Comparison of ENCODE assay signal across 22 mouse cellular contexts in genomic region chr12:100194181-100194580, GRCm38 (mm10). TPM values are rescaled to one million over a fixed set of nuclear protein-coding genes. Genes with fewer than 3 reads are reported as not detected.
DNase-seq lines count a peak whose midpoint lies in the region; ATAC-seq and TF ChIP-seq lines count a peak whose summit lies in the region.
"Had no signal": no experiment of that assay in that cellular context is flagged by ENCODE, and none has a peak within 500 bp of the region (broad histone marks: within the 10 kb centered on the region; RNA-seq: fewer than 3 reads in every experiment).

No protein-coding gene starts in this region.

- no peak for TF ChIP-seq EP300 in CH12.LX (IDR thresholded peaks at IDR 0.05; ENCODE audit: low read length)

- H3K27ac ChIP-seq in CH12.LX (ENCODE audit: insufficient read depth, low read depth) = no peak overlapping the region
- H3K27ac ChIP-seq: embryonic facial prominence, embryonic 13.5 days; forebrain, embryonic 12.5 days; heart, embryonic 13.5 days; hindbrain, embryonic 12.5 days had no signal

- no peak overlapping the region for H3K4me3 ChIP-seq in CH12.LX (replicated peaks in 1 of 3; ENCODE audit: low read depth in 2 of 3, low read length in 2 of 3, poor library complexity in 1 of 3)
- H3K4me3 ChIP-seq: embryonic facial prominence, embryonic 13.5 days; forebrain, embryonic 12.5 days; heart, embryonic 13.5 days; hindbrain, embryonic 12.5 days had no signal

- TF ChIP-seq RAD21 in CH12.LX (IDR thresholded peaks at IDR 0.05; ENCODE audit: low read depth, low read length) = no peak

- peaks cover 0 to 6% of the 10 kb centered on the region in 2 experiments; a peak in 1 of 4 replicates for H3K4me1 ChIP-seq in CH12.LX (ENCODE audit: control insufficient read depth in 1 of 2, insufficient read depth in 2 of 2)

- TF ChIP-seq CTCF in CH12.LX (conservative IDR thresholded peaks at IDR 0.05 in 1 of 2, IDR thresholded peaks at IDR 0.05 in 1 of 2; ENCODE audit: low read depth in 2 of 2, low read length in 2 of 2) = no peak

- dilution Hi-C loops in CH12.LX (cut with MboI; ENCODE audit: extremely low pct_ligation_motif_present, extremely low pct_unique_long_range_greater_than_20kb, low sequenced_read_pairs) = no loop called here

- peak; percentile 73 for ATAC-seq in megakaryocyte progenitor cell, adult 5-6 weeks (replicated peaks; ENCODE audit: poor library complexity)
- ATAC-seq: forebrain, embryonic 16.5 days; hindbrain, embryonic 16.5 days; inflammation-experienced regulatory T-cells, adult 6 months; intestine, postnatal 0 days had no signal

- peak; percentile 50 for TF ChIP-seq POLR2A in CH12.LX (IDR thresholded peaks at IDR 0.05; ENCODE audit: low read depth, low read length)

- no peaks in the 10 kb centered on the region for H3K36me3 ChIP-seq in CH12.LX (replicated peaks in 1 of 2; ENCODE audit: control insufficient read depth in 1 of 2, insufficient read depth in 1 of 2, low read length in 1 of 2)
- H3K36me3 ChIP-seq: embryonic facial prominence, embryonic 13.5 days; forebrain, embryonic 12.5 days; G1E; heart, embryonic 13.5 days; hindbrain, embryonic 12.5 days had no signal

- in situ Hi-C loops in CH12.LX (cut with MboI; ENCODE audit: low pct_ligation_motif_present, low pct_unique_long_range_greater_than_20kb, low sequenced_read_pairs) = no loop called here

- H3K9me3 ChIP-seq in CH12.LX (replicated peaks; ENCODE audit: low read length) = no peaks in the 10 kb centered on the region
- H3K9me3 ChIP-seq: embryonic facial prominence, embryonic 13.5 days; forebrain, embryonic 12.5 days; G1E; heart, embryonic 13.5 days; hindbrain, embryonic 12.5 days had no signal

- DNase-seq in CH12.LX (ENCODE audit: extremely low read depth) = no peak
- peak; percentile 61 for DNase-seq in ZHBTc4 (ENCODE audit: low read depth, low spot score)
- no peak for DNase-seq in gastrocnemius, postnatal 4 days (ENCODE audit: low spot score in 2 of 2)
- DNase-seq in cerebellum, adult 11-12 months = no peak
- no peak for DNase-seq in ovary, postnatal 36 days (ENCODE audit: low spot score)
- DNase-seq in right cerebral cortex, postnatal 10 days (ENCODE audit: low spot score in 2 of 2) = no peak
- DNase-seq: adrenal gland, adult 8-10 months; adrenal gland, postnatal 36 days; cerebellum, adult 8-10 months; cerebellum, postnatal 25 days; gastrocnemius, postnatal 10 days; heart, postnatal 4 days had no signal

- no peak overlapping the region for H3K4me2 ChIP-seq in CH12.LX (ENCODE audit: insufficient read depth, low read depth, poor library complexity, severe bottlenecking)
- H3K4me2 ChIP-seq: embryonic facial prominence, embryonic 13.5 days; forebrain, embryonic 12.5 days; heart, embryonic 13.5 days; hindbrain, embryonic 12.5 days had no signal

- peaks cover 9% of the 10 kb centered on the region for H3K27me3 ChIP-seq in CH12.LX (replicated peaks)
- H3K27me3 ChIP-seq: embryonic facial prominence, embryonic 13.5 days; heart, embryonic 13.5 days; hindbrain, embryonic 12.5 days had no signal

- no peaks in the 10 kb centered on the region for H3K79me2 ChIP-seq in CH12.LX (replicated peaks; ENCODE audit: control insufficient read depth, extremely low read depth, insufficient read depth, poor library complexity, severe bottlenecking)

- no peak overlapping the region for H3K9ac ChIP-seq in CH12.LX (ENCODE audit: insufficient read depth, low read depth)
- H3K9ac ChIP-seq: embryonic facial prominence, embryonic 13.5 days; forebrain, embryonic 12.5 days; heart, embryonic 13.5 days; hindbrain, embryonic 12.5 days had no signal

TF ChIP-seq in CH12.LX, 34 proteins besides CTCF, POLR2A, EP300 and RAD21:
- no peak for TF ChIP-seq POLR2AphosphoS2 (IDR thresholded peaks at IDR 0.05; ENCODE audit: low read depth, low read length)
- TF ChIP-seq ELF1 (IDR thresholded peaks at IDR 0.05; ENCODE audit: low read depth, low read length) = 0 out of 2 replicates have a peak, but pooled peaks have one; percentile 35
- TF ChIP-seq HCFC1 (IDR thresholded peaks at IDR 0.05; ENCODE audit: low read depth, low read length) = 0 out of 2 replicates have a peak, but pooled peaks have one; percentile 13

RNA-seq across cellular contexts. Expression of gene Calm1, which starts 5.1 kb away (rescaled TPM):
- total RNA-seq in CH12.LX (2012; rRNA removed) (750 and 836 TPM in 2 replicates), CH12.LX (2014; rRNA removed) (425 and 450 TPM in 2 replicates)
- polyA plus RNA-seq in CH12.LX (2012; ENCODE audit: insufficient read length, low read depth) = 627 and 753 TPM in 2 replicates
- 340 and 447 TPM in 2 replicates for total RNA-seq in megakaryocyte progenitor cell, adult 5-6 weeks (2015)
- 536 and 549 TPM in 2 replicates for total RNA-seq in megakaryocyte progenitor cell, adult 5-6 weeks (2017)
- 100 to 1,000 TPM; 311 to 332 TPM for total RNA-seq in gastrocnemius, postnatal 4 days (2021)

RNA-seq across cellular contexts. Expression of gene Nrde2, which starts 34.7 kb away (rescaled TPM):
- total RNA-seq in CH12.LX (2012; rRNA removed) (18.9 and 21.5 TPM in 2 replicates), CH12.LX (2014; rRNA removed) (24.9 and 25.6 TPM in 2 replicates)
- 23.6 and 29.2 TPM in 2 replicates for polyA plus RNA-seq in CH12.LX (2012; ENCODE audit: insufficient read length, low read depth)
- total RNA-seq in megakaryocyte progenitor cell, adult 5-6 weeks (2015) = 5.9 and 6.5 TPM in 2 replicates
- total RNA-seq in megakaryocyte progenitor cell, adult 5-6 weeks (2017) = 24.0 and 29.9 TPM in 2 replicates
- 10 to 100 TPM; 12.6 to 13.0 TPM for total RNA-seq in gastrocnemius, postnatal 4 days (2021)
